Mouse (Mus musculus) naive thymus-derived CD4-positive, alpha-beta T cell, adult 2 months (primary cell): Measurements from ENCODE around the gene Ppp1r13l.

Source experiments
- DNase-seq: peaks from one replicate; pipeline ENCODE4 v3.0.0-alpha.2; 2011; ENCODE audit warnings: low read depth

The Ppp1r13l gene

DNA sequence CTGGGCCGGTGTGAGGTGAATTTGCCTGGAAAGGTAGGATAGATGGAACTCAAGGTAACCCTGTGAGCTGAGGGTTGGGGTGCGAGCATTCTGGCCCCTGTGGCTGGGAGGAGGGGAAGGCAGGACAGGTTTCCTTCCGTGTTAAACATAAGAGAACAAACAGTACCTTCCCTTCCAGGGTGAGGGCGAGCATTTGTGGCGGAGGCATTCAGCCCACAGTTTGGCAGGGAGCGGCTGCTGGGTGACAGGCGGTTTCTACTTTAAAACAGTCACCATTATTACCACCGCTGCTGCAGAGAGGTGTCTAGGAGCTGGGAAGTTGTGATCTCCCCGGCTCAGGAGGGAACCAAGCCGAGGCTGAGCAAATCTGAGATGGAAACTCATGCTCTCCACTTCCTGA is 22.4 kb upstream of the Ppp1r13l start:
- DNase-seq, result no peak

- DNase-seq, result no peak
Measured at GRCm38 (mm10) chr7:19338060-19338459, 21.5 kb upstream of the Ppp1r13l start.

- DNase-seq, result no peak
Measured at GRCm38 (mm10) chr7:19338596-19338995, 21.0 kb upstream of the Ppp1r13l start.

DNA sequence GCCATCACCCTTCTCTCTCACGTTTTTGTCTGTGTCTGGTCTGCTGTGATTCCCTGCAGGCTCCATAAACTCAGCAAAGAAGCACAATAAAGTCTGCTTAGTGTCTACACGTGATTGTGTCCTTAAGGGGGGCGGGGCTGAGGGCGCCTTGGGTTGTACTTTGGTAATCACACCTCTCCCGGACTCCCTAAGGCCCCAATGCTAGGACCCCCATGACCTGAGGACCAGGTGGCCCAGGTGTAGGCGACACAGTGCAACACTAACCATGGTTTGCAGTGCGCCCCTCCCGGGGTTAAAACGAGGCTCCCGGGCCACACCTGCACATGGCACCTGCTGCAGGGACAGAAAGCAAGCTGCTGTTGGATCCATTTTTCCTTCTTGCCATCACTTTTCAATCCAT is 18.3 kb upstream of the Ppp1r13l start:
- DNase-seq, result no peak

DNA sequence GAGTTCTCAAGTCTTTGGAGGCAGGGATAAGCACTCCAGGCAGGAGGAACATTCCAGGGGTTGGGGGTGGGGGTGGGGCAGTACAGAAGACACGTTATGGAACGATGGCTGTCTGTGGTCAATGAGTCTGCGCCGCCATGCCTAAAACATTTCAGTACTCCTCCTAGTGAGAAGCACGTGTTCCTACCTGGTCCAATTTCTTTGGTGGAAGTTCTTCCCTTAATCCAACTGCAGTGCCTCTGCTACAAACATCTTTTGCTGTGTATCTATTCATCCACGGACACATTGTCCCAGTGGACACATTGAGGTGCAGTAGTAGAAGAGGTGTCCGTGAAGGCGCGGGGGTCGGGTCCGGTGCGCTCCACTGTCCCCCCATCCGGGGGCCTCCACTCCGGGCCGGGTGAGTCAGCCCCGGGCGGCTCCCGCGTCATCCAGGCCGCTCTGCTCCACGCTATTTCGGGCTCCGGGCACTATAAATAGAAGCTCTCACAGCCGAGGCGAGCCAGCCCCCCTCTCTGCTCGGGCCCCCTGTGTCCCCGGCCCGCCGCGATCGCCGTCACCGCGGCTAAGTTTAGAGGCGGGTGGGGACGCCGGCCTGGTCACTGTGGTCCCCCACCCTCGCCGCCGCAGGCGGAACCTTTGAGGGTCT is 17.7 kb upstream of the Ppp1r13l start:
- peak; percentile 31 for DNase-seq

DNA sequence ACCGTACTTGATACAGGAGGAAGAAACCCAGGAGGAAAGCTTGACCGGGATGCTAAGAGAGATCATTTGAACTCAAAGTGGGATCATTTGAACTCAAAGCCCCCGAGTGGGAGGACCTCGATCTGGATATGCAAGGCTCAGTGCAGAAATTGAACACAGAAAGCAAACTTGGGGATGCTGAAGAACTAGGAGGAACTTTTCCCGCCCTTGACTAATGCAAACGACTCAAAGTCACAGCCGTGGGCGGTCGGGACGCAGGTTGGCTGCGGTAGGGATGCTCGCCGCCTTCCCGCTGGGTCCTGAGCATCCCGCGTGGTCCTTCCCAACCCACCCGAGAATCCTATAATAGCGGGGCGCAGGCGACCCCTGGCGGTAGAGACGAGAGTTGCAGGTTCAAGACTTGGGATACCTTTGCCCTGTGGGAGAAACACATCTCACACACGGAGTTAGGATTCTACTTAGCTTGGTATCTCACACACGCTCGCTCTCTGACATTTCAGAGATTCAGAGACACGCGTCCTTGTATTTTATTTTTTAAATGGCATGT is 17.0 kb upstream of the Ppp1r13l start:
- peak; percentile 88 for DNase-seq

DNA sequence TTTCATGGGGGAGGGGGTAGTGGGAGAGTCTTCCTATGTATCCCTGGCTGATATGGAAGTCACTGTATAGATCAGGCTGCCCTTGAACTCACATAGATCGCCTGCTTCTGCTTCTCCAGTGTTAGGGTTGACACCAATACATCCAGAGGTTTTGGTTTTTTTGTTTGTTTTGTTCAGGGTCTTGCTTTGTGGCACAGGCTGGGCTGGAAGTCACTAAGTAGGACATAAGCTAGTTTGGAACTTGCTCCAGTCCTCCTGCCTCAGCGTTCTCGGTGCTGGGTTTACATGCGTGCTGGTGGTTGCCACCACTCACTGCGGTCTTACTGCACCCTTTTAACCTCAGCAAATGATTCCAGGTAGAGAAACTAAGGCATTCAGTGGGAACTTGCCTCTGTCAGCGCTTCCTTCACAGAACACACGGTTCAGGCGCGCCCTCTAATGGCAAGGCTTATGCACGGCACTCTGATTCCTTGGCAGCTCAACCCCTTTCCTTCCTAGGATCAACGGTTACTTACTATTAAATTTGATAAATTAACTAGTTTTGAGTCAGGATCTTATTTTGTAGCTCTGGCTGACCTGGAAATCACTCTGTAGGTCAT is 16.2 kb upstream of the Ppp1r13l start:
- peak; percentile 90 for DNase-seq

DNA sequence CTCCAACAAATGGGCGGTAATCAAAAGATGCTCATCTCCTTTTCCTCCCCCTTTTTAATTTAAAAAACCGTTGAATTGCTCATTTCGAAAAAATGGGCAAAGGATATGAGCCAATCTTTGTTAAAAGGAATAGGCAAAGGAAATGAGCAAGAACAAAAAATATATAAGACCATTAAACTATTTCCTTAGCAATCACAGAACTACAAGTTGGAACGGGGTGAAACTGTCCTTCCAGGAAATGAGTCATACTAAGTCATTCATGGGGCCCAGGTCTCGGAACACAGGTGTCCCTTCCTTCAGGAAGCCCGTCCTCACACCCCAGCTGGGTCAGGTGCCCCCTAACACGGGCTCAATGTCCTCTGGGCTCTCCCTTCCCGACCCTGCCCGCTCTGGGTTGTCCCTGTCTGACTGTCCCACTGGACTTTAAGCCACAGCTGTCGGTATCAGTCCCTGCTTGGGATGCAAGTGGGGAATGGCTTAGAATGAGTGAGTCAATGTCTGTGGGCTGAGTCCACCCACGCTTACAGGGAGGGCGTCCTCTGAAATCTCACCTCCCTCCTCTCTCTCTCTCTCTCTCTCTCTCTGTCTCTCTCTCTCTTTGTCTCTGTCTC is 15.2 kb upstream of the Ppp1r13l start, which contains the start of gene Ercc1:
Gene Ercc1 (plus strand): TSS at position 542 of the 611 bp plus-strand sequence.
- no peak for DNase-seq

- peak; percentile 99 for DNase-seq
Measured at GRCm38 (mm10) chr7:19344938-19345471, 14.5 kb upstream of the Ppp1r13l start.

- no peak for DNase-seq
Measured at GRCm38 (mm10) chr7:19349188-19349915, 10.2 kb upstream of the Ppp1r13l start.

DNA sequence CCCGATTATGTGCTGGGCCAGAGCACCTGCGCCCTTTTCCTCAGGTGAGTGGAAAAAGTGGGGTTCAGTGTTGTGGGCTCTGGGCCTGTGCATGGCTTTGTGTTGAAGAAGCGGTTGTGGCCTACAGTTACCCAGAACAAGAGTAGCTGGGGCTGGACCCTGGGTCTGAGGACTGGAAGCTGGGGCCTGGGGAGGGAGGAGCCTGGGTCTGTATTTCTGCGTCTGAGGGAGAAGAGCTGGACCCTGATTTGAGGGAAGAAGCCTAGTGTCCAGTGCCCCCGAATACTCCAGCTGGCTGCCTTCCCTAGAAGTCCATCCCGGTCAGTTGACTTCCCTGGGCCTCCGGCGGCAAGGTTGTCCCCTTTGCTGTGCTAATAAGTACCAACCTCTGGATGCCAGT is 9.3 kb upstream of the Ppp1r13l start:
- no peak for DNase-seq

GRCm38 (mm10) chr7:19354991-19355390 is 4.6 kb upstream of the Ppp1r13l start:
- DNase-seq, result no peak

DNA sequence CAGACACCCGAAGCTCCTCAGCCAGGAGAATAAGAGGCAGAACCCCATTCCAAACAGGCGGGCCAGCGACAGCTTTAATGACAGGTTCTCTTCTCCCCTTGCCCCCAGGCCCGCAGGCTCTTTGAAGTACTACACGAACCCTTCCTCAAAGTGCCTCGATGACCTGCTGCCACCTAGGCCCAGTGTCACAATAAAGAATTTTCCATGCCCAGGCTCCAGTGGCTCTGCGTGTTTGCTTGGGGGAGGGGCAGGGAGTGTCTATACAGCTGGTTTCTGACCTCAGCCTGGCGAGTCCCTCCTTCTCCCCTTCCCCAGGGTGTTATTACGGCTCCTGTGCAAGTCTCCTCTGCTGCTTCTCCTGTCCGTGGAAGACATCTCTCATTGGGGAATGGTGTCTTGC is 3.2 kb upstream of the Ppp1r13l start:
- peak; percentile 6 for DNase-seq

- DNase-seq, result peak; percentile 7
Measured at GRCm38 (mm10) chr7:19357381-19358375, 1.9 kb upstream of the Ppp1r13l start.

- peak; percentile 33 for DNase-seq
Measured at GRCm38 (mm10) chr7:19358634-19359033, 915 bp upstream of the Ppp1r13l start.

DNA sequence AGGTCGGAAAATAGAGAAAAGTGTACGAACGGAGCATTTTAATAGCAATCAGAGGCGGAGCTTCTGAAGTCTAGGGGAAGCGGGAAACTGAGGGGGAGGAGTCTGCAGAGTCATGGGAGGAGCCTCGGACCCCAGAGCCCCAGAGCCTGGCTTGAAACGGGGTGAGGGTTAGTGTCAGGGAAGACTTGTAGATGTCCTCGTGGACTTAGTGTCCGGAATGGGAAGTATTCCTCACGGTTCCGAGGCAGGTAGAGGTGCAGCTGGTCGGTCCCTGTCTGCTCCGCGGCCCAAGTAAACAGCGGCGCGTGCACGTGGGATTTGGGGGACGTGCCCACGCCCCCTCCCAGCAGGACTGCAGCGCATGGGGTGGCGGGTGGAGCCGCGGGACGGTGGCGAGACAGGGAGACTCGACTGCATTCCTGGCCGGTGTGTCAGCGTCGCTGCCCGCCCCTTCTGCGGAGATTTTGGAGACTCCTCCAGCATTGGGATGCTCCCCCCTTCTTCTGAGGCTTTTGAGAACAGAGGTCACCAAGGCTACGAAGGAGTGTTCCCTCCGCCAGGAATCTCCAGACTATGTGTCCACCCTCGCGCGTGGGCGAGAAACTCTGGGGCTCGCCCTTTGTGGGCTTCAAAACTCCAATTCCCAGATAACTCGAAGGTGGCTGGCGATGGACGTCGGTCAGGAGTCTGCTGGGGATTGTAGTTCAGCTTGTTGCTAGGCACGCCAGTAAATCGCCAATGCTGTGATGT is 518 bp downstream of the Ppp1r13l start:
- no peak for DNase-seq

DNA sequence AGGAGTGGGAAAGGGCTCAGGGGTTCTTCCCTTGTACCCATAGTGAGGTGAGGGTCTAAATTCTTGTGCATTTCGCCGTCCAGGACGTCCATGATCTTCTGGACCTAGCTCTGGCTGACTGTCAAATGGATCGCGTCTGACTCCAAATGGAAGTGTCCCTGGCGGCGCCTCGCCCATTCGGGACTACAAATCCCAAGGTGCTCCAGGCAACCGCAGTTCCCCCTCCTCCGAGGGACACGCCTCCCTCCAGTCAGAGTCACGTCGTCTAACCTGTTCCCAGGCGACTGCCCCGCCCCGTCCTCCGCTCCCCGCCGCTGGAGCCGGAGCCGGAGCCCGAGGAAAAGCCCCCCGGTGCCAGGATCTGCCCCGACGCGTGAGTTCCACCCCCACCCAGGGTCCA is 1.4 kb downstream of the Ppp1r13l start:
- peak; percentile 66 for DNase-seq

DNA sequence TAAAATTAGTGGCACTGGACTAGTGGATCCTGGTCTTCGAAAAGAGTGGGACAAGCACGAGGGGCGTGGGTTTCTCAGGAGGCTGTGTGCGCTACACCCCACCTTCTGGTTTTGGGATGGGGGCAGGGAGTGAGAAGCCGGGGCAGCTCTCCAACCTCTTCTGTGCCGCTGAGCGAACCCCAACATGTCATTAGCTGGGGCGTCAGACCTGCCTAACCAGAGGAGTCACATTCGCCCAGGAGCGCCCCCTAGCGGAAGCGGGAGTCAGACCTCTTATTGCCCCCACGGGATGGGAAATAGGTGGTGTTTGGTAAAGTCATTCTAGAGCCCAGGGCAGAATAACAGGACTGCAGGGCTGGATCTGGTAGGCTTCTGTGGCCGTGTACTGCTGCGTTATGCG is 2.2 kb downstream of the Ppp1r13l start:
- DNase-seq, result peak; percentile 92

GRCm38 (mm10) chr7:19362276-19362675 is 2.7 kb downstream of the Ppp1r13l start:
- no peak for DNase-seq

DNA sequence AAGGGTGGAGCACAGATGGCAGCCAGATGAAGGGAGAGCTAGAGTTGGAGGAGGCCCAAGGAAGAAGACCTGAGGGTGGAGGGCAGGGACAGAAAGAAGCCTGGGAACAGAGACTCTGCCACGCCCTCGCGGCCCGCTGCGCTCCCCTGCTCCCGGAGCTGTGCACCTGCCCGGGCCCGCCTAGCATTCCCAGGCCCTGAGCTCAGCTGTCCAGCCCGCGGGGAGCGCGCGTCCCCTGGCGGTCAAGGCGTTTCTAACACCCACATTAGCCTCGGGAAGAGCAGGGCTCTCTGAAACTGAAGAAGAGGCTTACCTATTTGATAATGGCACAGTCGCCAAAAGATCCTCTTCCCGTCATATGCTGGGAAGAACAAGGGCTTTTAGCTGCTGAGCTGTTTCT is 4.3 kb downstream of the Ppp1r13l start:
- DNase-seq, result peak; percentile 77
